In genomic region chr4:34549981-34550747, GRCm38 (mm10) we compare ENCODE assay signal across 8 mouse cellular contexts. TPM values are rescaled to one million over a fixed set of nuclear protein-coding genes. Genes with fewer than 3 reads are reported as not detected.
DNase-seq lines count a peak whose midpoint lies in the region; ATAC-seq and TF ChIP-seq lines count a peak whose summit lies in the region.

No protein-coding gene starts in this region.

- H3K27me3 ChIP-seq in CH12.LX (replicated peaks), result no peaks in the 10 kb centered on the region
- no peaks in the 10 kb centered on the region for H3K27me3 ChIP-seq in forebrain, embryonic 11.5 days (ENCODE audit: control insufficient read depth, insufficient read depth, low read length)
- H3K27me3 ChIP-seq in heart, embryonic 16.5 days (ENCODE audit: control insufficient read depth, insufficient read depth, low read length), result no peaks in the 10 kb centered on the region
- H3K27me3 ChIP-seq in liver, embryonic 15.5 days, result no peaks in the 10 kb centered on the region
- no peaks in the 10 kb centered on the region for H3K27me3 ChIP-seq in neural tube, embryonic 12.5 days (replicated peaks)

- peak; percentile 96 for DNase-seq in CH12.LX (ENCODE audit: extremely low read depth)
- peak; percentile 92 for DNase-seq in c-Kit-positive CD71-positive TER-119-negative erythroid progenitor cells, embryonic 14.5 days (ENCODE audit: low read depth)
- DNase-seq in forebrain, embryonic 11.5 days (ENCODE audit: low spot score), result peak; percentile 97
- DNase-seq in kidney, postnatal 36 days, result peak; percentile 97
- peak; percentile 99 for DNase-seq in telencephalon, adult 2 months (ENCODE audit: low read depth, low spot score)

- TF ChIP-seq EP300 in CH12.LX (IDR thresholded peaks at IDR 0.05; ENCODE audit: low read length), result no peak

- peak overlapping the region; percentile 29; the same call in 1 of the 2 replicates for H3K27ac ChIP-seq in CH12.LX (ENCODE audit: insufficient read depth, low read depth)
- H3K27ac ChIP-seq in forebrain, embryonic 11.5 days (ENCODE audit: low read depth, low read length), result peak overlapping the region; percentile 79
- peak overlapping the region; percentile 97 for H3K27ac ChIP-seq in heart, embryonic 16.5 days (ENCODE audit: low read length)
- H3K27ac ChIP-seq in liver, embryonic 15.5 days (replicated peaks), result peak overlapping the region; percentile 93
- H3K27ac ChIP-seq in neural tube, embryonic 12.5 days, result peak overlapping the region; percentile 93

- H3K4me2 ChIP-seq in CH12.LX (ENCODE audit: insufficient read depth, low read depth, poor library complexity, severe bottlenecking), result peak overlapping the region; percentile 96
- peak overlapping the region; percentile 55 for H3K4me2 ChIP-seq in forebrain, embryonic 11.5 days (ENCODE audit: low read depth, low read length, severe bottlenecking)
- peak overlapping the region; percentile 68 for H3K4me2 ChIP-seq in heart, embryonic 16.5 days (ENCODE audit: low read depth, low read length)
- peak overlapping the region; percentile 75 for H3K4me2 ChIP-seq in liver, embryonic 15.5 days
- peak overlapping the region; percentile 75 for H3K4me2 ChIP-seq in neural tube, embryonic 12.5 days (replicated peaks)

- dilution Hi-C loops in CH12.LX (cut with MboI; ENCODE audit: extremely low pct_ligation_motif_present, extremely low pct_unique_long_range_greater_than_20kb, low sequenced_read_pairs), result no loop called here

- peak; percentile 80 for TF ChIP-seq POLR2A in CH12.LX (IDR thresholded peaks at IDR 0.05; ENCODE audit: low read depth, low read length)

- peak; percentile 93 for ATAC-seq in forebrain, embryonic 11.5 days (replicated peaks; ENCODE audit: low FRiP score)
- ATAC-seq in heart, embryonic 16.5 days (replicated peaks; ENCODE audit: extremely low read depth, insufficient read depth, low FRiP score), result peak; percentile 93
- ATAC-seq in liver, embryonic 15.5 days (ENCODE audit: insufficient read depth), result peak; percentile 89
- peak; percentile 87 for ATAC-seq in neural tube, embryonic 12.5 days (ENCODE audit: low FRiP score, low read depth)

- TF ChIP-seq RAD21 in CH12.LX (IDR thresholded peaks at IDR 0.05; ENCODE audit: low read depth, low read length), result no peak

- peak overlapping the region; percentile 91 to 98 (median 95) for H3K4me3 ChIP-seq in CH12.LX (replicated peaks in 1 of 3; ENCODE audit: low read depth in 2 of 3, low read length in 2 of 3, poor library complexity in 1 of 3)
- peak overlapping the region; percentile 97 for H3K4me3 ChIP-seq in forebrain, embryonic 11.5 days (ENCODE audit: low read depth, low read length)
- peak overlapping the region; percentile 72 for H3K4me3 ChIP-seq in heart, embryonic 16.5 days (ENCODE audit: low read length)
- peak overlapping the region; percentile 98 for H3K4me3 ChIP-seq in liver, embryonic 15.5 days (replicated peaks)
- H3K4me3 ChIP-seq in neural tube, embryonic 12.5 days, result peak overlapping the region; percentile 99

- 3% methylated on average over 38 of the region's 38 CpGs for WGBS in forebrain, embryonic 11.5 days
- 3% methylated on average over 38 of the region's 38 CpGs for WGBS in heart, embryonic 16.5 days
- 2% methylated on average over 38 of the region's 38 CpGs for WGBS in liver, embryonic 15.5 days (ENCODE audit: insufficient replicate concordance)
- WGBS in neural tube, embryonic 12.5 days, result 3% methylated on average over 38 of the region's 38 CpGs

- in situ Hi-C loops in CH12.LX (cut with MboI; ENCODE audit: low pct_ligation_motif_present, low pct_unique_long_range_greater_than_20kb, low sequenced_read_pairs), result loop anchor here (25.0 kb wide), 1 partner anchor 1163 kb away; no protein-coding TSS in a partner anchor

- peaks cover 0 to 16% of the 10 kb centered on the region in 2 experiments; a peak in 2 of 4 replicates for H3K4me1 ChIP-seq in CH12.LX (ENCODE audit: control insufficient read depth in 1 of 2, insufficient read depth in 2 of 2)
- H3K4me1 ChIP-seq in forebrain, embryonic 11.5 days (replicated peaks; ENCODE audit: control insufficient read depth, insufficient read depth, low read length), result peaks cover 5% of the 10 kb centered on the region; the same call in 1 of the 2 replicates
- H3K4me1 ChIP-seq in heart, embryonic 16.5 days (ENCODE audit: control insufficient read depth, insufficient read depth, low read length), result peaks cover 18% of the 10 kb centered on the region
- peaks cover 19% of the 10 kb centered on the region for H3K4me1 ChIP-seq in liver, embryonic 15.5 days (replicated peaks)
- H3K4me1 ChIP-seq in neural tube, embryonic 12.5 days, result peaks cover 11% of the 10 kb centered on the region

- peaks cover under 1 to 4% of the 10 kb centered on the region in 2 experiments for H3K36me3 ChIP-seq in CH12.LX (replicated peaks in 1 of 2; ENCODE audit: control insufficient read depth in 1 of 2, insufficient read depth in 1 of 2, low read length in 1 of 2)
- H3K36me3 ChIP-seq in forebrain, embryonic 11.5 days (ENCODE audit: control insufficient read depth, insufficient read depth, low read length), result no peaks in the 10 kb centered on the region
- no peaks in the 10 kb centered on the region for H3K36me3 ChIP-seq in heart, embryonic 16.5 days (ENCODE audit: control insufficient read depth, insufficient read depth)
- 0 out of 2 replicates have a peak, but pooled peaks cover 3% of the 10 kb centered on the region for H3K36me3 ChIP-seq in liver, embryonic 15.5 days (replicated peaks)
- no peaks in the 10 kb centered on the region for H3K36me3 ChIP-seq in neural tube, embryonic 12.5 days

- H3K9ac ChIP-seq in CH12.LX (ENCODE audit: insufficient read depth, low read depth), result peak overlapping the region; percentile 96
- H3K9ac ChIP-seq in forebrain, embryonic 11.5 days (ENCODE audit: low read length), result peak overlapping the region; percentile 96
- H3K9ac ChIP-seq in heart, embryonic 16.5 days (ENCODE audit: low read length), result peak overlapping the region; percentile 92
- peak overlapping the region; percentile 100 for H3K9ac ChIP-seq in liver, embryonic 15.5 days
- peak overlapping the region; percentile 99 for H3K9ac ChIP-seq in neural tube, embryonic 12.5 days

- H3K79me2 ChIP-seq in CH12.LX (replicated peaks; ENCODE audit: control insufficient read depth, extremely low read depth, insufficient read depth, poor library complexity, severe bottlenecking), result peaks cover 37% of the 10 kb centered on the region

- H3K9me3 ChIP-seq in CH12.LX (replicated peaks; ENCODE audit: low read length), result no peaks in the 10 kb centered on the region
- H3K9me3 ChIP-seq in forebrain, embryonic 11.5 days (ENCODE audit: control insufficient read depth, low read length), result no peaks in the 10 kb centered on the region
- H3K9me3 ChIP-seq in heart, embryonic 16.5 days (replicated peaks; ENCODE audit: control insufficient read depth, low read length), result no peaks in the 10 kb centered on the region
- no peaks in the 10 kb centered on the region for H3K9me3 ChIP-seq in liver, embryonic 15.5 days (replicated peaks)
- H3K9me3 ChIP-seq in neural tube, embryonic 12.5 days, result no peaks in the 10 kb centered on the region

- TF ChIP-seq CTCF in CH12.LX (conservative IDR thresholded peaks at IDR 0.05 in 1 of 2, IDR thresholded peaks at IDR 0.05 in 1 of 2; ENCODE audit: low read depth in 2 of 2, low read length in 2 of 2), result no peak

TF ChIP-seq in CH12.LX, 34 proteins besides CTCF, POLR2A, EP300 and RAD21 (continues in another document):
- TF ChIP-seq NRF1 (IDR thresholded peaks at IDR 0.05; ENCODE audit: low read depth, low read length) (peak; percentile 94), JUN (IDR thresholded peaks at IDR 0.05; ENCODE audit: insufficient read depth, low read depth, low read length) (no peak), IRF4 (IDR thresholded peaks at IDR 0.05; ENCODE audit: low read depth, low read length) (peak; percentile 53; the same call in 1 of the 2 replicates), MAFK (IDR thresholded peaks at IDR 0.05; ENCODE audit: insufficient replicate concordance, low read length) (peak; percentile 80), ZKSCAN1 (IDR thresholded peaks at IDR 0.05; ENCODE audit: borderline replicate concordance, low read depth, low read length) (no peak), ZNF384 (IDR thresholded peaks at IDR 0.05; ENCODE audit: low read depth, low read length) (peak; percentile 99), NELFE (IDR thresholded peaks at IDR 0.05; ENCODE audit: low read depth, low read length) (peak; percentile 89), USF2 (conservative IDR thresholded peaks at IDR 0.05; ENCODE audit: low read depth, low read length) (no peak), JUND (conservative IDR thresholded peaks at IDR 0.05; ENCODE audit: low read depth, low read length) (no peak), MAX (IDR thresholded peaks at IDR 0.05; ENCODE audit: low read length) (0 out of 2 replicates have a peak, but pooled peaks have one; percentile 24), CHD1 (IDR thresholded peaks at IDR 0.05; ENCODE audit: low read depth, low read length) (no peak), ELF1 (IDR thresholded peaks at IDR 0.05; ENCODE audit: low read depth, low read length) (peak; percentile 99), TBP (conservative IDR thresholded peaks at IDR 0.05; ENCODE audit: low read depth, low read length) (peak; percentile 74; the same call in 1 of the 2 replicates), UBTF (IDR thresholded peaks at IDR 0.05; ENCODE audit: low read depth, low read length) (no peak), HCFC1 (IDR thresholded peaks at IDR 0.05; ENCODE audit: low read depth, low read length) (peak; percentile 99), MXI1 (IDR thresholded peaks at IDR 0.05; ENCODE audit: low read depth, low read length) (no peak; the same call in 1 of the 2 replicates), CHD2 (IDR thresholded peaks at IDR 0.05; ENCODE audit: low read length) (no peak), ZC3H11A (IDR thresholded peaks at IDR 0.05; ENCODE audit: low read depth, low read length) (no peak), TCF12 (IDR thresholded peaks at IDR 0.05; ENCODE audit: low read depth, low read length) (peak; percentile 69), PAX5 (IDR thresholded peaks at IDR 0.05; ENCODE audit: low read length) (no peak), SMC3 (IDR thresholded peaks at IDR 0.05; ENCODE audit: low read depth, low read length) (no peak), BHLHE40 (IDR thresholded peaks at IDR 0.05; ENCODE audit: low read depth, low read length) (no peak), GABPA (IDR thresholded peaks at IDR 0.05; ENCODE audit: insufficient replicate concordance, low read depth, low read length) (peak; percentile 42; the same call in 1 of the 2 replicates)

RNA-seq across cellular contexts. Expression of gene Akirin2, which starts 0.6 kb away (rescaled TPM):
- 30.4 and 35.2 TPM in 2 replicates for total RNA-seq in CH12.LX (2012; rRNA removed)
- total RNA-seq in CH12.LX (2014; rRNA removed), result 60.6 and 66.0 TPM in 2 replicates
- polyA plus RNA-seq in CH12.LX (2012; ENCODE audit: insufficient read length, low read depth), result 42.8 and 52.3 TPM in 2 replicates
- 91.0 and 91.6 TPM in 2 replicates for polyA plus RNA-seq in forebrain, embryonic 11.5 days (2014; fragmentation: Nextera tagmentation; extraction: Ambion mirVana)
- polyA plus RNA-seq in heart, embryonic 16.5 days (2015; fragmentation: Nextera tagmentation; extraction: Ambion mirVana), result 28.1 and 31.0 TPM in 2 replicates
- 20.6 and 23.8 TPM in 2 replicates for polyA plus RNA-seq in liver, embryonic 15.5 days (2015; fragmentation: Nextera tagmentation; extraction: Ambion mirVana)
- polyA plus RNA-seq in neural tube, embryonic 12.5 days (2016; fragmentation: Nextera tagmentation; extraction: Ambion mirVana), result 150 and 151 TPM in 2 replicates

Comparison
In these comparisons a context has a peak if more than half of its experiments do, and no peak if none do; other contexts are left out.
1. Peak in every context shown above with its lines: DNase-seq, ATAC-seq, H3K4me3 ChIP-seq and H3K27ac ChIP-seq.
2. H3K27ac ChIP-seq: peak in every context shown above with its lines; median percentile 97 in heart, embryonic 16.5 days; 93 in liver, embryonic 15.5 days; 93 in neural tube, embryonic 12.5 days; 79 in forebrain, embryonic 11.5 days; 29 in CH12.LX.